Mouse (Mus musculus) lung, embryonic 16.5 days (tissue): ENCODE data around the gene Gck. TPM values are rescaled to one million over a fixed set of nuclear protein-coding genes. Genes with fewer than 3 reads are reported as not detected.

Experiments used
- ATAC-seq: fragments of 200-750 bp; cut with Nextera tagmentation; 2 replicates; pipeline ENCODE4 v1.8.0; 2017; ENCODE audit warnings: low read depth, mild to moderate bottlenecking, moderate library complexity
- H3K27ac ChIP-seq: fragments of 300-500 bp; sonication (generic); 2 replicates; pipeline ENCODE4 v1.5.1; 2014; ENCODE audit warnings: mild to moderate bottlenecking, control low read depth, low read length
- H3K27me3 ChIP-seq: fragments of 300-500 bp; sonication (generic); 2 replicates; pipeline ENCODE4 v1.6.1; 2014; ENCODE audit warnings: low read depth, low read length, mixed read lengths; ENCODE audit not compliant: control insufficient read depth, insufficient read depth
- H3K36me3 ChIP-seq: fragments of 300-500 bp; sonication (generic); 2 replicates; pipeline ENCODE4 v1.6.1; 2014; ENCODE audit warnings: low read length; ENCODE audit not compliant: control insufficient read depth, insufficient read depth
- H3K4me1 ChIP-seq: fragments of 300-500 bp; sonication (generic); replicated peaks from 2 replicates; pipeline ENCODE4 v1.6.1; 2014; ENCODE audit warnings: low read length, mixed read lengths; ENCODE audit not compliant: control insufficient read depth, insufficient read depth
- H3K4me2 ChIP-seq: fragments of 300-500 bp; sonication (generic); 2 replicates; pipeline ENCODE4 v1.6.1; 2014; ENCODE audit warnings: low read depth, low read length, control low read depth
- H3K4me3 ChIP-seq: fragments of 300-500 bp; sonication (generic); 2 replicates; pipeline ENCODE4 v1.5.1; 2014; ENCODE audit warnings: mild to moderate bottlenecking, low read length, control low read depth
- H3K9ac ChIP-seq: fragments of 300-500 bp; sonication (generic); 2 replicates; pipeline ENCODE4 v1.6.1; 2014; ENCODE audit warnings: low read length, control low read depth
- H3K9me3 ChIP-seq: fragments of 300-500 bp; sonication (generic); 2 replicates; pipeline ENCODE4 v1.6.1; 2016; ENCODE audit warnings: low read length; ENCODE audit not compliant: control insufficient read depth
- WGBS: fragments of 180-500 bp; shearing (Covaris S2); extraction: QIAGEN DNeasy Blood & Tissue Kit; methylation state at CpG from one replicate; pipeline ENCODE4 v1.1.7; 2014; 5-methylcytosine and 5-hydroxymethylcytosine counted together
- polyA plus RNA-seq: library from polyadenylated mRNA; unstranded; fragments of >200 nt; fragmentation: Nextera tagmentation; extraction: Ambion mirVana; gene quantifications from 2 replicates; pipeline ENCODE4 v1.2.1, GENCODE M21; 2015

The Gck gene
- polyA plus RNA-seq, 1 experiment from 2014 or later = 1.6 TPM

DNA sequence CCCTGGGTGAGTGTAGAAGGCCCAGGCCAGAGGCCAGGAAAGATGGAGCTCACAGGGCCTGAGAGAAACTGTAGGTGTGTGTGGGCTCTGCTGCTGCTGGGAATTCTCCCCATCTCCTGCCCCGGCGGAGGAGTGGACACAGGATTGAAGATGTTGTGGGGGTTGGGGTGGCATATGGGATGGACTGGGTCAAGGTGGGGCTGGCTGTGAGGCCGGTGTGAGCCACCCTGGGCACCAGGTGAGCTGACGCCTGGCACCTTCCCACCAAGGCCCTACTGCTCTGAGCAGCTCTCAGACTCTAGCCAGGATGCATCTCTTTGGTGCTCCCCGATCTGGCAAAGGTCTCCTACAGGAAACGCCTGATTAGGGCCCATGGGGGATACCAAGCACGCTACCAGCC is 31.4 kb upstream of the Gck start:
- Histone ChIP-seq H3K9ac (no peak overlapping the region), H3K27me3 (no peaks in the 10 kb centered on the region), H3K27ac (no peak overlapping the region), H3K9me3 (no peaks in the 10 kb centered on the region), H3K4me2 (no peak overlapping the region), H3K4me3 (no peak overlapping the region), H3K36me3 (no peaks in the 10 kb centered on the region), H3K4me1 (no peaks in the 10 kb centered on the region)
- ATAC-seq = no peak
- 80% methylated on average over 7 of the region's 7 CpGs for WGBS

DNA sequence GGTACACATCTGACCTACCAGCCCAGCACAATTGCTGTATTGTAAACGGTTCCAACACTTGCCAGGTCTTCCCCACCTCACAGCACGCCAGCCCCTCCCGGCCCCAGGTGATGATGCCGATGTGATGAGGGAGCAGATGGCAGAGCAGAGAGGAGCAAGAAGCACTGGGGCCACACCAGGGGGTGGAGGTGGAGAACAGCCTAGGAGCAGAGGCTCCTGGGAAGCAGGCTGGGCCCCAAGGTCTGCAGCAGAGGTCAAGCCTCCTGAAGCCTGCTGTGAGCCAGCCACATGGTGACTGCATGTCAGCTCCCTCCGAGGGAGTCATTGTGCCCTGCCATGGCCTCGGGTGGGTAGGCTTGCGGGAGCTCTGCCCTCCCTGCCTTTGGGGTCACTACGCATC is 30.7 kb upstream of the Gck start:
- H3K4me3 ChIP-seq = no peak overlapping the region
- no peak overlapping the region for H3K4me2 ChIP-seq
- no peaks in the 10 kb centered on the region for H3K4me1 ChIP-seq
- H3K27ac ChIP-seq = no peak overlapping the region
- no peaks in the 10 kb centered on the region for H3K9me3 ChIP-seq
- H3K36me3 ChIP-seq = no peaks in the 10 kb centered on the region
- no peak overlapping the region for H3K9ac ChIP-seq
- WGBS = 63% methylated on average over 8 of the region's 8 CpGs
- H3K27me3 ChIP-seq = no peaks in the 10 kb centered on the region
- no peak for ATAC-seq

DNA sequence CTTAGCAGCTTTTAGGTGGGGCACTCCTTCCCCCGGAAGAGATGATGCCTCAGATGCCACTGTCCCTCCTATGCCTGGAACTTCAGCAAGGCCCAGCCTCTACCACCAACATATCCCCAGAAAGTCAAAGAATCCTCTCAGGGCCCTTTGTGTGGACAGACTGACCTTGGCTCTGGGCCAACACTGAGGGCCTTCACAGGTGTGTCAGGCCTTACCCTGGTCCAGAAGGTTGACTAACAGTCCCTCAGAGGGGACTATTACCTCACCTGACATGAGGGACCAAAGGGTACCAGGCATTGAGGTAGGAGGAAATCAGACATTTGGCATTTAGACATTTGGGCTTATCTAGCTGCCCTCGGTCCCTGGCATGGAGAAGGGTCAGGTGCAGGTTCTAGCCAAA is 30.2 kb upstream of the Gck start:
- Histone ChIP-seq H3K36me3 (no peaks in the 10 kb centered on the region), H3K4me3 (no peak overlapping the region), H3K9ac (no peak overlapping the region), H3K27ac (no peak overlapping the region), H3K9me3 (no peaks in the 10 kb centered on the region), H3K4me1 (no peaks in the 10 kb centered on the region), H3K27me3 (no peaks in the 10 kb centered on the region), H3K4me2 (no peak overlapping the region)
- WGBS = 81% methylated on average over 2 of the region's 2 CpGs
- ATAC-seq = no peak

DNA sequence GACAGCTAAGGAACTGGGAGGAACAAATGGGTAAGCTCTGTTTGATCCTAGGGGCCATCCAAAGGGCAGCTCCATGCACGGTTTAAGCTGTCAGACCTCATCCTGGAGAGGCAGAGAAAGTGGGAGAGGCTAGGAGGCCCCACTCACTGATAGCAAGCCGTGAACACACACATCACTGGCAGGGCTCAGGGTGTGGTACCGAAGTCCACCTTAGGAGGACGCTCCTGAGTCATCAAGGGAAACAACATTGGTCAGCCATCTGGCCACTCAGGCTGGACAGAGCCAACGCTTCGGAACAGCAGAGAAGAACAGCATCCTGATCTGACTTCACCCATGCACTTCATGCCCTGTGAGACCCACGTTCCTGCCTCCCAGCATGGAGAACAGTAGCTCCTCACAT is 29.2 kb upstream of the Gck start:
- H3K27me3 ChIP-seq = no peaks in the 10 kb centered on the region
- H3K9ac ChIP-seq = no peak overlapping the region
- no peaks in the 10 kb centered on the region for H3K36me3 ChIP-seq
- no peaks in the 10 kb centered on the region for H3K9me3 ChIP-seq
- 74% methylated on average over 7 of the region's 7 CpGs for whole genome bisulfite sequencing
- H3K27ac ChIP-seq = no peak overlapping the region
- no peaks in the 10 kb centered on the region for H3K4me1 ChIP-seq
- no peak overlapping the region for H3K4me3 ChIP-seq
- no peak for ATAC-seq
- H3K4me2 ChIP-seq = no peak overlapping the region

DNA sequence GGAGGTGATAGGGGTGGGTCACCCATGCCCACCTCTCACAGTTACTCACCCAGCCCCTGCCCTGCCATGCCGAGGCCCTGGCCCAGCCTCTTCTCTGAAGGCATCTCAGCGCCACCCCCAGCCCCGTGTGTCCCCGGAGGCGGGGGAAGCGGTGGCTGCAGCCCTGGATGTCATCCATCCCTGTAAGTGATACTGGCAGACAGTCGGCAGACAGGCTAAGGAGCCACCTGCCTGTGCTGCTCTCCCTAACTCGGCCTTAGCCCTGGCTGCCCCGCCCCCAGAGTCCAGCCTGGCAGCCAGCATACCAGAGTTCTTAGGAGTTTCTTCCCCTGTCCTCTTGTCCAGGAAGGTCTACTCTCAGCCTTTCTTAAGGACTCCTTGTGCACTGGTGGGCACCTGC is 26.2 kb upstream of the Gck start:
- Histone ChIP-seq H3K9me3 (no peaks in the 10 kb centered on the region), H3K4me3 (no peak overlapping the region), H3K27me3 (no peaks in the 10 kb centered on the region), H3K4me2 (no peak overlapping the region), H3K36me3 (no peaks in the 10 kb centered on the region), H3K9ac (no peak overlapping the region), H3K4me1 (peaks cover 5% of the 10 kb centered on the region; the same call in 1 of the 2 replicates), H3K27ac (no peak overlapping the region)
- ATAC-seq = no peak
- 14% methylated on average over 9 of the region's 9 CpGs for WGBS

DNA sequence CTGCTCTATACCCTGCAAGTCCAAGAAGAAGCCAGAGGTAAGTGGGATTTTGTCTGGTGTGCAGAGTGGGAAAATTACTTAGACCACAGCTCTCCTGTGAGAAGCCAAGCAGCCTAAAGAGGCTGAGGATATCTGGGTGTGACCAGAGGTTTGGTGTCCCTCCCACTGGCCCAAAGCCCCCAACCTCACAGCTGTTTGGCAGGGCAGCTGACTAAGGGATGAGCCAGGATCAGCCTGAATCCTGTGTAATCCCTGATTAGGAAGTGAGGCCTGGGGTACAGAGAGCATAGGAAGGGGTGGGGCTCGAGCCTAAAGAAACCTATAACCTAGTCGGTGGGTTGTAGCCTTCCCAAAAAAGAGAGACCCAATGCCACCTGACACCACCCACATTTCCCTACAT is 25.2 kb upstream of the Gck start:
- H3K9me3 ChIP-seq = no peaks in the 10 kb centered on the region
- no peaks in the 10 kb centered on the region for H3K27me3 ChIP-seq
- H3K36me3 ChIP-seq = no peaks in the 10 kb centered on the region
- 61% methylated on average over 2 of the region's 2 CpGs for WGBS
- no peak overlapping the region for H3K4me3 ChIP-seq
- no peak overlapping the region for H3K27ac ChIP-seq
- no peak overlapping the region for H3K4me2 ChIP-seq
- no peak for ATAC-seq
- no peak overlapping the region for H3K9ac ChIP-seq
- peaks cover 5% of the 10 kb centered on the region; the same call in 1 of the 2 replicates for H3K4me1 ChIP-seq

DNA sequence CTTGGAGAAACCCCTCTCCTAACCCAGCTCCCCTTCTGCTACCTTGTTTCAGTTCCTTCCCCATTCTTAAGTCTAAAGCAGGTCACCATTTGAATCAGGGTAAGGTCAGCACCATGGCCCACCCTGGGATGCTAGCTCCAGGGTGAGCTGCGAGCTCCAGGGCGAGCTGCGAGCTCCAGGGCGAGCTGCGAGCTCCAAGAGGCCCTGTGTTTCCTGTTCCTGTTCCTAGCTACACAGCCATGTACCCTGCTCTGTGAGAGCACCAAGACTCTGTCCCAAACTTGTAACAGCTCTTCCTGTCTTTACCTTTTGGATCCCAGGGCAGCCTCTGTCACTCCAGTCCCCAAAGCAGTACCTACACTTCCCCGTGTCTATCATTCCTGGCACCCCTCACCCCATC is 24.2 kb upstream of the Gck start:
- H3K27ac ChIP-seq = no peak overlapping the region
- WGBS = 69% methylated on average over 6 of the region's 6 CpGs
- no peak overlapping the region for H3K9ac ChIP-seq
- no peak for ATAC-seq
- H3K4me3 ChIP-seq = no peak overlapping the region
- no peaks in the 10 kb centered on the region for H3K36me3 ChIP-seq
- H3K9me3 ChIP-seq = no peaks in the 10 kb centered on the region
- no peaks in the 10 kb centered on the region for H3K27me3 ChIP-seq
- H3K4me1 ChIP-seq = peaks cover 5% of the 10 kb centered on the region; the same call in 1 of the 2 replicates
- no peak overlapping the region for H3K4me2 ChIP-seq

DNA sequence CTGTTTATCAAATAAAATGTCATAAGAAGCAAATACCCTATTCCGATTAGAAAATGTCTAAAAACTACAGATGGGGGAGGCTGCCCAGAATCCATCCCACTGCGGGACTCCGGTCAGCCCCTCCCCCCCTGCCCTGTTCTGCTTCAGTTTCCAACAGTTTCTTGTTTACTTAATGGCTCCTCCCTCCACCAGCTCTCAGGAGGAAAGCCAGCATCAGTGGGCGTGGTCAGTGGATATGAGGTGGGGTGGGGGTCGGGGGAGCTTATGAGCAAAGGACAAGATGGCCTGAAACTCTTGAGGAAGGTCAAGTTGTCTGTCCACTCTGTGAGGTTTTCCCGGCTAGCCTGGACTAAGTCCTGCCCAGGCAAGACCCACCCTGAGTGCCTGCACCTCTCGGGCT is 23.3 kb upstream of the Gck start:
- no peak overlapping the region for H3K27ac ChIP-seq
- no peak overlapping the region for H3K9ac ChIP-seq
- H3K36me3 ChIP-seq = peaks cover under 1% of the 10 kb centered on the region; the same call in 1 of the 2 replicates
- no peak for ATAC-seq
- H3K27me3 ChIP-seq = no peaks in the 10 kb centered on the region
- 25% methylated on average over 7 of the region's 7 CpGs for WGBS
- H3K9me3 ChIP-seq = no peaks in the 10 kb centered on the region
- no peak overlapping the region for H3K4me2 ChIP-seq
- peaks cover 5% of the 10 kb centered on the region; the same call in 1 of the 2 replicates for H3K4me1 ChIP-seq
- no peak overlapping the region for H3K4me3 ChIP-seq

DNA sequence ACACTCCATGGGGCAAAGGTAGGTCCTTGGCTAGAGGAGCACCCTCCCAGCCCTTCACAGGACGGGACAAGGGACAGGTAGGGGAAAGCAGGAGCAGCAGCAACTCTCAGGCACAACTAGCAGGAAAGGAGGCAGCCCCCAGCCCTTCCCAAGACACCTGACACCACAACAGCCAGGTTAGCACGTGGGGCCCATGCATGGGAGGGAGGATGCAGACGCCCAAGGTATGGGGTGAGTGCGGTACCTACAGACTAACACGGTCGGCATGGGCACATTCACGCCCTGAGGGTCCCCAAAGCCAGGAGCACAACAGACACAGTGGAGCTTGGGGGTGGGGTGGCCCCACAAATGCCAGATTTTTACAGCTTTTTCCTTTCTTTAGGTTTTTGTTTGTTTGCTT is 21.3 kb upstream of the Gck start:
- WGBS = 39% methylated on average over 7 of the region's 7 CpGs
- no peak overlapping the region for H3K9ac ChIP-seq
- H3K36me3 ChIP-seq = peaks cover 4% of the 10 kb centered on the region
- H3K9me3 ChIP-seq = no peaks in the 10 kb centered on the region
- no peak overlapping the region for H3K4me3 ChIP-seq
- no peak overlapping the region for H3K27ac ChIP-seq
- peaks cover 5% of the 10 kb centered on the region; the same call in 1 of the 2 replicates for H3K4me1 ChIP-seq
- ATAC-seq = no peak
- no peak overlapping the region for H3K4me2 ChIP-seq
- no peaks in the 10 kb centered on the region for H3K27me3 ChIP-seq

DNA sequence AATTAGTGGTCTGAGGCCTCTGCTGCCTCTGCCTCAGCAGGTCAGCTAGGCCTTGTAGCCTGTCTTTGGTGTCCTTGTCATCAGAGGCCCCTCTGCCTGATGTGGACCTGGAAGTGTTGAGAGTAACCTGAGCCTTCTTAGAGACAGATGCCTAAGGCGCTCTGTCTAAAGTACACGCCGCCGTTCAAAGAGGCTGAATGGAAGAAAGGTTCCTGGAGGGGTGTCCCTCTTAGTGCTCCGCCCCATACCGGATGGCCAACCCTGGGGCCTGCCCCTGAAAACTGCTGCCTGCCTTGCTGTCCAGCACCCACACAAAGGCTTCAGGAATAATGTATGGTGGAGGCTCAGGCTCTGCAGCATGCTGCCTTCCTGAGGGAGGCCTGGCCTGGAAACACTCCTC is 18.3 kb upstream of the Gck start:
- Histone ChIP-seq H3K27me3 (no peaks in the 10 kb centered on the region), H3K36me3 (peaks cover 22% of the 10 kb centered on the region), H3K27ac (no peak overlapping the region), H3K4me2 (no peak overlapping the region), H3K4me1 (peaks cover 5% of the 10 kb centered on the region; the same call in 1 of the 2 replicates), H3K9me3 (no peaks in the 10 kb centered on the region), H3K4me3 (no peak overlapping the region), H3K9ac (no peak overlapping the region)
- no peak for ATAC-seq
- WGBS = 64% methylated on average over 6 of the region's 6 CpGs
